Mouse (Mus musculus) small intestine, adult 2 months (tissue): ENCODE results near the gene Cacng8. TPM values are rescaled to one million over a fixed set of nuclear protein-coding genes. Genes with fewer than 3 reads are reported as not detected.

Experiments used
- H3K27ac ChIP-seq: fragments of 200-500 bp; 2 replicates; pipeline ENCODE4 v1.5.1; 2012; ENCODE audit warnings: low read depth, low read length, control low read depth, inconsistent platforms; ENCODE audit not compliant: insufficient read depth
- H3K27me3 ChIP-seq: fragments of 200-500 bp; 2 replicates; pipeline ENCODE4 v1.6.1; 2012; ENCODE audit warnings: mild to moderate bottlenecking, moderate library complexity, low read length, inconsistent platforms; ENCODE audit not compliant: control insufficient read depth, insufficient read depth
- H3K36me3 ChIP-seq: fragments of 200-500 bp; 2 replicates; pipeline ENCODE4 v1.6.1; 2012; ENCODE audit warnings: mild to moderate bottlenecking, low read length, control low read depth, inconsistent platforms; ENCODE audit not compliant: control insufficient read depth, insufficient read depth
- H3K4me1 ChIP-seq: fragments of 200-500 bp; 2 replicates; pipeline ENCODE4 v1.6.1; 2012; ENCODE audit warnings: low read length, inconsistent platforms, mixed read lengths; ENCODE audit not compliant: control insufficient read depth, insufficient read depth, insufficient read length
- H3K4me3 ChIP-seq: fragments of 200-500 bp; 2 replicates; pipeline ENCODE4 v1.5.1; 2012; ENCODE audit warnings: low read depth, mild to moderate bottlenecking, control low read depth, inconsistent platforms, low read length, moderate library complexity
- CTCF ChIP-seq: fragments of 200-500 bp; IDR thresholded peaks from 2 replicates; pipeline ENCODE4 v1.5.1; 2012; ENCODE audit warnings: low read depth, mild to moderate bottlenecking, control low read depth, inconsistent platforms, low read length, moderate library complexity, mixed read lengths; ENCODE audit not compliant: insufficient replicate concordance, insufficient read length; ENCODE audit errors: extremely low read depth
- POLR2A ChIP-seq: fragments of 200-500 bp; IDR thresholded peaks from 2 replicates; pipeline ENCODE4 v1.6.1; 2012; ENCODE audit warnings: low read depth, mild to moderate bottlenecking, control low read depth, inconsistent platforms, low read length, moderate library complexity
- WGBS: fragments of 180-500 bp; shearing (Covaris S2); methylation state at CpG from one replicate; pipeline ENCODE4 v1.1.7; 2018; 5-methylcytosine and 5-hydroxymethylcytosine counted together
- polyA plus RNA-seq: library from polyadenylated mRNA; depleted of rRNA; stranded (reverse); fragments of >200 nt; gene quantifications from 2 replicates; pipeline ENCODE4 v1.2.3, GENCODE M21; 2012

Gene Cacng8
- polyA plus RNA-seq, 1 experiment = 0.77 TPM

DNA sequence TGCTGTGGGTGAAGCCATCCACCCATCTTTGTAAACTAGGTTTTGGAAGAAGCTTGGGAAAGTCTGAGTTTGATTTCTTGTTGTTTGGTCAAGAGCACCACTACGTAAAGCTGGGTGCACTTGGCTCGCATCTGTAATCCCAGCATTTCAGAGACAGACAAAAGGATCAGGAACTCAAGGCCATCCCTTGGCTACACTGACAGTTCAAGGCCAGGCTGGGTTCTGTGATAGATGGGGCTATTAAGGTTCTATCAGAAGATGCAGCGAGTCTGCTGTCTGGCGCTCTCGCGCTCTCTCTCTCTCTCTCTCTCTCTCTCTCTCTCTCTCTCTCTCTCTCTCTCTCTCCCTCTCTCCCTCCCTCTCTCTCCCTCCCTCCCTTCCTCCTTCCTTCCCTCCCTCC is 35.6 kb upstream of the Cacng8 start:
- H3K4me1 ChIP-seq = no peaks in the 10 kb centered on the region
- H3K36me3 ChIP-seq = no peaks in the 10 kb centered on the region
- 89% methylated on average over 6 of the region's 6 CpGs for WGBS
- H3K4me3 ChIP-seq = no peak overlapping the region
- no peak overlapping the region for H3K27ac ChIP-seq
- TF ChIP-seq POLR2A = no peak
- TF ChIP-seq CTCF = no peak
- H3K27me3 ChIP-seq = no peaks in the 10 kb centered on the region

DNA sequence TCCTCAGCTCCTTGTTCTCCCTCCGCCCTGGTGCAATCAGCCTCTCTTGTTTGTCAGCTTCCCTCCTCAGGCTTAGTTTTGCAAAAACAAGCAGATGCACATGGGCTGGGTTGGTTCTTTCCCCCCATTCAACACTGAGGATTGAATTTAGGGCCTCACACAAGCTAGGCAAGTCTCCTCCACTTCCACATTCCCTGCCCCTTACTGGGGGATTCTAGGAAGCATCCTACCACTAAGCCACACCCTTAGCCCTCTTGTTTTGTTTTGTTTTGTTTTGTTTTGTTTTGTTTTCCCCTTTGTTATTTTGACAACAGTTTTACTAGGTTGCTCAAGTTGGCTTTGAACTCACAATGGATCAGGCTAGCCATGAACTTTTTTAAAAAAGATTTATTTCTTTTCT is 29.8 kb upstream of the Cacng8 start:
- H3K4me1 ChIP-seq = no peaks in the 10 kb centered on the region
- H3K36me3 ChIP-seq = no peaks in the 10 kb centered on the region
- H3K4me3 ChIP-seq = no peak overlapping the region
- WGBS = 97% methylated on average over 1 of the region's 1 CpGs
- H3K27ac ChIP-seq = no peak overlapping the region
- H3K27me3 ChIP-seq = no peaks in the 10 kb centered on the region
- no peak for TF ChIP-seq POLR2A
- TF ChIP-seq CTCF = no peak

DNA sequence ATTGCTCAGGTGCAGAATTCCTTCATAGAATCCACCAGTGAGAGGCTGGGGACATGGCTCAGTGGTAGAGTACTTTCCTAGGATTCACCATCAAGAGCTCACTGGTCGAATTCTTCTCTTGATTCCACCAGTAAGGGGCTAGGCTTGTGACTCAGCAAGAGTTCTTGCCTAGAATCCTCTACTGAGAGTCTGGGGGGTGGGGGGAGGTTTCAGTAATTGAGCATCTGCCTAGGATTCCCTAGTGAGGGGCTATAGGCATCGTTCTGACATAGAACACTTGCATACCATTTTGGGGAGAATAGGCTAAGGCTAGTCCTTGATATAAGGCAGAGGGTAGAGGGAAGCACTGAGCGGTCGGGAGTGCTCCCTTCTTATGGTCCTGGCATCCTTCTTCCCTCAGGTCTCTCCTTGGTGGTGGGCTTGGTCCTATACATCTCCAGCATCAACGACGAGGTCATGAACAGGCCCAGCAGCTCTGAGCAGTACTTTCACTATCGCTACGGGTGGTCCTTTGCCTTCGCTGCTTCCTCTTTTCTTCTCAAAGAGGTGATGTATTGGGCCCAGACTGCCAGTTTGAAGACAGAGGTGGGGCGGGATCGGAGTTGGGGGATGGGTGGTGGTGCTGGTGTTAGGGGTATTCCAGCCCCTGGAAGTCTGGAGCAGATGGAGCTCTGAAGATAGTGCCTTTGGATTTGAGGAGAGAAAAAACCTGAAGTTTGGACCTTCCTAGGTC is 24.8 kb upstream of the Cacng8 start:
- 38% methylated on average over 11 of the region's 11 CpGs for WGBS

DNA sequence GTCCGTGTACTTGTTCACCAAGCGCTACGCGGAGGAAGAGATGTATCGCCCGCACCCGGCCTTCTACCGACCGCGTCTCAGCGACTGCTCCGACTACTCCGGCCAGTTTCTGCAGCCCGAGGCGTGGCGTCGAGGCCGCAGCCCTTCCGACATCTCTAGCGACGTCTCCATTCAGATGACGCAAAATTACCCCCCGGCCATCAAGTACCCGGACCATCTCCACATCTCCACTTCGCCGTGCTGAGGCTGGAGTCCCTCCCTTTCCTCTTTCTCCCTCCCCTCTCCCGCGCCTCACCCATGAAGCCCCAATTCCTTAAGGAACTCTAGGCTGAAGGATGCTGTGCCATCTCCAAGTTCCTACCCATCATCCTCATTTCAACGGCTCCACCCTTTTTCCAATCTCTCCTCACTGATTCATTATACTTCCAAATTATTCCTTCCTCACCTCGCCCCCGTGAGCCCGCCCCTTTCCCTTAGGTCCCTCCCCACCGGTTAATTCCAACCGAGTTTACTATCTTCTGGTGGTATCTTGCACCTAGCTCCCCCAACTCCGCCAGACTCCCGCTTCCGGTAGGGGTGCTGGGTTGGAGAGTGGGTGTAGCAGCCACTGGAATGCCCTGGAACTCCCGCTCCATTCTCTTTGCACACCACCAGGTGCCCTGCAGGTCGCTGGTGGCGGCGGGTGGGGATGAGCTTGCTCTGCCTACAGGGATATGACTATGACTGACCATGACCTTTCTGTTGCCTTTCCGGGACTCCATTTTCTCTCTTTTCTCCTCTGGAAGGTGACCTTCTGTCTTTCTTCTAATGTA is 23.6 kb upstream of the Cacng8 start:
- no peak for TF ChIP-seq POLR2A
- TF ChIP-seq CTCF = no peak
- 12% methylated on average over 42 of the region's 42 CpGs for WGBS
- H3K4me1 ChIP-seq = no peaks in the 10 kb centered on the region
- H3K27me3 ChIP-seq = peaks cover 10% of the 10 kb centered on the region; the same call in 1 of the 2 replicates
- no peak overlapping the region for H3K27ac ChIP-seq
- H3K4me3 ChIP-seq = peak overlapping the region; percentile 11
- no peaks in the 10 kb centered on the region for H3K36me3 ChIP-seq

More for the DNA sequence above, 24.8 kb upstream of the Cacng8 start:
- H3K27ac ChIP-seq = no peak overlapping the region
- no peaks in the 10 kb centered on the region for H3K36me3 ChIP-seq
- peaks cover 10% of the 10 kb centered on the region; the same call in 1 of the 2 replicates for H3K27me3 ChIP-seq
- no peaks in the 10 kb centered on the region for H3K4me1 ChIP-seq
- TF ChIP-seq POLR2A (no peak), CTCF (no peak)
- H3K4me3 ChIP-seq = no peak overlapping the region

DNA sequence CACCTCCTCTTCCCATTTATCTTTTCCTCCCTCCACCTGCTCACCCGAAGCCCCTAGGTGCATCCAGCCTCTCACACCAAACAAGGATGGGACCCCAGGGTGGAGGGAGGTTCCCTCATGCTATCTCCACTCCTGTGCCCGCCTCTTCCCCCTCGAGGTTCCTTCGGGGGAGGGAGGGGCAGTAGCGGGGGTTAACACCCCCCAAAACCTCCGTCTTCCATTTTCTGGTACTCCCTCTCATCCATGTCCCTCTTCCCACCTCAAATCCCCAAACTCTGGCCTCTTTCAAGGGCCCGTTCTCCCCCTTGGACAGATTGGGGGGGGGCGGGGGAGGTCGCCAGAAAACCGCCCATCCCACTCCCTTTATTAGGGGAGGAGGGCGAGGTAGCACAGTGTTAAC is 22.9 kb upstream of the Cacng8 start:
- no peak overlapping the region for H3K27ac ChIP-seq
- no peaks in the 10 kb centered on the region for H3K4me1 ChIP-seq
- H3K27me3 ChIP-seq = peaks cover 10% of the 10 kb centered on the region; the same call in 1 of the 2 replicates
- H3K36me3 ChIP-seq = no peaks in the 10 kb centered on the region
- WGBS = 10% methylated on average over 10 of the region's 11 CpGs
- TF ChIP-seq CTCF (no peak), POLR2A (no peak)
- no peak overlapping the region for H3K4me3 ChIP-seq

DNA sequence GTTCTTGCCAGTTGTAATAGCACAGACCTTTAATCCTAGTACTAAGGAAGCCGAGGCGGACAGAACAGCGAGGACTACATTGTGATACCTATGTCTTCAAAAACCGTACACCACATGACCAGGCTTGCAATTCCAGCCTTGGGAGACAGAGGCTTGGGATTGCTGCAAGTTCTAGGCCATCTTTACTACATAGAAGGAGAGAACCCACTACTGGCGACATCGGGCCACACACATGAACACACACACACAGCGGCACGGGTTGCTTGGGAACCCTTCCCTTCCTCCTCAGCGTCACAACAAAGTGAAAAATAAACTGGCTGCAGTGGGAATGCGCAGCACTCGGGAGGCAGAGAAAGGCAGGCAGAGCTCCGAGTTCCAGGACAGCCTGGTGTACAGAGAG is 22.2 kb upstream of the Cacng8 start:
- H3K36me3 ChIP-seq = no peaks in the 10 kb centered on the region
- WGBS = 26% methylated on average over 12 of the region's 12 CpGs
- H3K27ac ChIP-seq = no peak overlapping the region
- peaks cover 10% of the 10 kb centered on the region; the same call in 1 of the 2 replicates for H3K27me3 ChIP-seq
- H3K4me3 ChIP-seq = no peak overlapping the region
- no peaks in the 10 kb centered on the region for H3K4me1 ChIP-seq
- TF ChIP-seq POLR2A = no peak
- TF ChIP-seq CTCF = no peak

DNA sequence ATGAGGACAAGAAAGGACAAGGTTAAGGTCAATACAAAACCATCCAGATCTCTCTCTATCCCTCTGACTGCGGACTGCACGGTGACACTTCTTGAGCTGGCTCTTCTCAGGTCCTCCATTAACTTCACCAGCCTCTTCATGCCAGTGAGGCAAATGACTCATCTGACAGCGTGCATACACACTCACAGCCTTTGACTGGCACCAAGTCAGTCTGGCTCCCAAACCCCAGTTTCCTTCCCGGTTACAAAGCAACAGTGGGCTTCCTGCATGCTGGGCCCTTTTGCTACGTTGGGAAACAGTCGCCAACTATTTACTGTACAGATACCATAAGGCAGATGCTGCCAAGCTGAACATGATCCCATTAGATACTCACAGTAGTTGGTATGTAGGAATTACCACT is 21.3 kb upstream of the Cacng8 start:
- WGBS = 66% methylated on average over 6 of the region's 6 CpGs
- no peak for TF ChIP-seq POLR2A
- TF ChIP-seq CTCF = no peak

More for the DNA sequence above, 21.3 kb upstream of the Cacng8 start:
- H3K27ac ChIP-seq = no peak overlapping the region
- H3K4me1 ChIP-seq = no peaks in the 10 kb centered on the region
- peaks cover 10% of the 10 kb centered on the region; the same call in 1 of the 2 replicates for H3K27me3 ChIP-seq
- H3K4me3 ChIP-seq = no peak overlapping the region
- H3K36me3 ChIP-seq = no peaks in the 10 kb centered on the region
